Mouse (Mus musculus) hindbrain, embryonic 12.5 days (tissue): ENCODE results near the gene Prkcd. TPM values are rescaled to one million over a fixed set of nuclear protein-coding genes. Genes with fewer than 3 reads are reported as not detected.
"Not testable (repeated sequence)": the region's sequence is repeated elsewhere in the genome, so short reads cannot be mapped to it uniquely, and the experiment has no call there.

Experiments used
- ATAC-seq: fragments of 200-750 bp; cut with Nextera tagmentation; 2 replicates; pipeline ENCODE4 v1.8.0; 2017; ENCODE audit warnings: moderate TSS enrichment; ENCODE audit not compliant: low FRiP score
- H3K27ac ChIP-seq: fragments of 300-500 bp; sonication (generic); 2 replicates; pipeline ENCODE4 v1.5.1; 2016; ENCODE audit warnings: mild to moderate bottlenecking
- H3K27me3 ChIP-seq: fragments of 300-500 bp; sonication (generic); 2 replicates; pipeline ENCODE4 v1.6.1; 2016; ENCODE audit warnings: mild to moderate bottlenecking
- H3K36me3 ChIP-seq: fragments of 300-500 bp; sonication (generic); 2 replicates; pipeline ENCODE4 v1.6.1; 2016; ENCODE audit warnings: mild to moderate bottlenecking
- H3K4me1 ChIP-seq: fragments of 300-500 bp; sonication (generic); 2 replicates; pipeline ENCODE4 v1.6.1; 2016
- H3K4me2 ChIP-seq: fragments of 300-500 bp; sonication (generic); replicated peaks from 2 replicates; pipeline ENCODE4 v1.6.1; 2016; ENCODE audit warnings: mild to moderate bottlenecking
- H3K4me3 ChIP-seq: fragments of 300-500 bp; sonication (generic); 2 replicates; pipeline ENCODE4 v1.5.1; 2016; ENCODE audit warnings: mild to moderate bottlenecking
- H3K9ac ChIP-seq: fragments of 300-500 bp; sonication (generic); 2 replicates; pipeline ENCODE4 v1.6.1; 2016; ENCODE audit warnings: mild to moderate bottlenecking, moderate library complexity
- H3K9me3 ChIP-seq: fragments of 300-500 bp; sonication (generic); replicated peaks from 2 replicates; pipeline ENCODE4 v1.6.1; 2016; ENCODE audit warnings: mild to moderate bottlenecking
- WGBS: fragments of 180-500 bp; shearing (Covaris S2); methylation state at CpG from one replicate; pipeline ENCODE4 v1.1.7; 2016; 5-methylcytosine and 5-hydroxymethylcytosine counted together
- polyA plus RNA-seq: library from polyadenylated mRNA; unstranded; fragments of >200 nt; fragmentation: Nextera tagmentation; extraction: Ambion mirVana; gene quantifications from 2 replicates; pipeline ENCODE4 v1.2.1, GENCODE M21; 2016

Gene Prkcd
- polyA plus RNA-seq, 1 experiment from 2014 or later: 44.2 TPM

- no peak for ATAC-seq
- no peaks in the 10 kb centered on the region for H3K9me3 ChIP-seq
- H3K27me3 ChIP-seq: no peaks in the 10 kb centered on the region
- H3K4me2 ChIP-seq: no peak overlapping the region
- H3K36me3 ChIP-seq: peaks cover 17% of the 10 kb centered on the region
- no peak overlapping the region for H3K27ac ChIP-seq
- peaks cover 5% of the 10 kb centered on the region for H3K4me1 ChIP-seq
- no peak overlapping the region for H3K4me3 ChIP-seq
- H3K9ac ChIP-seq: no peak overlapping the region
- 74% methylated on average over 5 of the region's 5 CpGs for WGBS
These were observed 46.8 kb downstream of the Prkcd start for GRCm38 (mm10) chr14:30579180-30579579.

GRCm38 (mm10) chr14:30577303-30578062 lies 48.5 kb downstream of the Prkcd start:
- H3K27ac ChIP-seq, H3K4me3 ChIP-seq, H3K4me2 ChIP-seq, H3K9ac ChIP-seq, H3K9me3 ChIP-seq, H3K27me3 ChIP-seq, ATAC-seq, H3K4me1 ChIP-seq: not testable (repeated sequence)
- 46% methylated on average over 10 of the region's 12 CpGs for WGBS
- H3K36me3 ChIP-seq: peaks cover 32% of the 10 kb centered on the region

- peaks cover 45% of the 10 kb centered on the region for H3K36me3 ChIP-seq
- peaks cover 4% of the 10 kb centered on the region; the same call in 1 of the 2 replicates for H3K4me1 ChIP-seq
- ATAC-seq: no peak
- no peaks in the 10 kb centered on the region for H3K27me3 ChIP-seq
- no peaks in the 10 kb centered on the region for H3K9me3 ChIP-seq
- no peak overlapping the region for H3K4me3 ChIP-seq
- H3K4me2 ChIP-seq: no peak overlapping the region
- H3K27ac ChIP-seq: no peak overlapping the region
- H3K9ac ChIP-seq: no peak overlapping the region
- WGBS: 87% methylated on average over 5 of the region's 5 CpGs
These were observed 49.8 kb downstream of the Prkcd start for GRCm38 (mm10) chr14:30576260-30576659.

- Histone ChIP-seq H3K4me3 (no peak overlapping the region), H3K9ac (no peak overlapping the region), H3K9me3 (no peaks in the 10 kb centered on the region), H3K4me1 (peaks cover 4% of the 10 kb centered on the region; the same call in 1 of the 2 replicates), H3K4me2 (no peak overlapping the region), H3K27ac (no peak overlapping the region), H3K36me3 (peaks cover 49% of the 10 kb centered on the region), H3K27me3 (no peaks in the 10 kb centered on the region)
- no peak for ATAC-seq
- 77% methylated on average over 7 of the region's 7 CpGs for WGBS
These were observed 50.2 kb downstream of the Prkcd start for GRCm38 (mm10) chr14:30575791-30576190.

- no peak overlapping the region for H3K4me3 ChIP-seq
- no peak overlapping the region for H3K4me2 ChIP-seq
- 75% methylated on average over 6 of the region's 6 CpGs for WGBS
- ATAC-seq: no peak; the same call in 1 of the 2 replicates
- no peaks in the 10 kb centered on the region for H3K27me3 ChIP-seq
- H3K27ac ChIP-seq: no peak overlapping the region
- H3K36me3 ChIP-seq: peaks cover 65% of the 10 kb centered on the region
- H3K4me1 ChIP-seq: no peaks in the 10 kb centered on the region
- H3K9ac ChIP-seq: no peak overlapping the region
- no peaks in the 10 kb centered on the region for H3K9me3 ChIP-seq
These were observed 51.9 kb downstream of the Prkcd start for GRCm38 (mm10) chr14:30573983-30574584.

GRCm38 (mm10) chr14:30573235-30573634 lies 52.8 kb downstream of the Prkcd start:
- Histone ChIP-seq H3K4me1 (no peaks in the 10 kb centered on the region), H3K27ac (no peak overlapping the region), H3K36me3 (peaks cover 73% of the 10 kb centered on the region), H3K4me2 (no peak overlapping the region), H3K9me3 (no peaks in the 10 kb centered on the region), H3K27me3 (no peaks in the 10 kb centered on the region), H3K4me3 (no peak overlapping the region), H3K9ac (no peak overlapping the region)
- WGBS: 77% methylated on average over 8 of the region's 8 CpGs
- ATAC-seq: no peak

- Histone ChIP-seq H3K27me3 (no peaks in the 10 kb centered on the region), H3K4me2 (no peak overlapping the region), H3K36me3 (peaks cover 83% of the 10 kb centered on the region), H3K9me3 (no peaks in the 10 kb centered on the region), H3K9ac (no peak overlapping the region), H3K4me1 (no peaks in the 10 kb centered on the region), H3K27ac (no peak overlapping the region), H3K4me3 (no peak overlapping the region)
- WGBS: 91% methylated on average over 10 of the region's 10 CpGs
- ATAC-seq: no peak
These were observed 53.8 kb downstream of the Prkcd start for GRCm38 (mm10) chr14:30572253-30572652.

- WGBS: 90% methylated on average over 9 of the region's 9 CpGs
- no peak overlapping the region for H3K27ac ChIP-seq
- H3K9me3 ChIP-seq: no peaks in the 10 kb centered on the region
- ATAC-seq: no peak
- H3K4me2 ChIP-seq: no peak overlapping the region
- peaks cover 94% of the 10 kb centered on the region for H3K36me3 ChIP-seq
- no peaks in the 10 kb centered on the region for H3K4me1 ChIP-seq
- no peak overlapping the region for H3K9ac ChIP-seq
- H3K4me3 ChIP-seq: no peak overlapping the region
- no peaks in the 10 kb centered on the region for H3K27me3 ChIP-seq
These were observed 55.7 kb downstream of the Prkcd start for GRCm38 (mm10) chr14:30570303-30570702.

- Histone ChIP-seq H3K4me3 (no peak overlapping the region), H3K27ac (no peak overlapping the region), H3K9me3 (no peaks in the 10 kb centered on the region), H3K4me2 (no peak overlapping the region), H3K4me1 (no peaks in the 10 kb centered on the region), H3K27me3 (no peaks in the 10 kb centered on the region), H3K9ac (no peak overlapping the region), H3K36me3 (peaks cover 96% of the 10 kb centered on the region)
- no peak for ATAC-seq
- WGBS: 93% methylated on average over 9 of the region's 9 CpGs
These were observed 58.0 kb downstream of the Prkcd start for GRCm38 (mm10) chr14:30568016-30568415.

- Histone ChIP-seq H3K4me1 (no peaks in the 10 kb centered on the region; the same call in 1 of the 2 replicates), H3K27me3 (no peaks in the 10 kb centered on the region), H3K36me3 (peaks cover 87% of the 10 kb centered on the region), H3K9ac (no peak overlapping the region), H3K9me3 (no peaks in the 10 kb centered on the region), H3K4me3 (no peak overlapping the region), H3K27ac (no peak overlapping the region), H3K4me2 (no peak overlapping the region)
- 96% methylated on average over 6 of the region's 6 CpGs for WGBS
- no peak for ATAC-seq
These were observed 59.7 kb downstream of the Prkcd start for GRCm38 (mm10) chr14:30566317-30566716.

- no peak overlapping the region for H3K27ac ChIP-seq
These were observed 61.6 kb downstream of the Prkcd start for GRCm38 (mm10) chr14:30564451-30564850.

GRCm38 (mm10) chr14:30562343-30562742 lies 63.7 kb downstream of the Prkcd start:
- H3K4me1 ChIP-seq: no peaks in the 10 kb centered on the region; the same call in 1 of the 2 replicates
- peaks cover 81% of the 10 kb centered on the region for H3K36me3 ChIP-seq
- no peak overlapping the region for H3K4me3 ChIP-seq
- H3K27me3 ChIP-seq: no peaks in the 10 kb centered on the region
- no peak overlapping the region for H3K27ac ChIP-seq
- no peak overlapping the region for H3K4me2 ChIP-seq
- H3K9me3 ChIP-seq: no peaks in the 10 kb centered on the region
- no peak overlapping the region for H3K9ac ChIP-seq
- ATAC-seq: no peak

More at GRCm38 (mm10) chr14:30564451-30564850, 61.6 kb downstream of the Prkcd start:
- Histone ChIP-seq H3K4me1 (no peaks in the 10 kb centered on the region; the same call in 1 of the 2 replicates), H3K4me3 (no peak overlapping the region), H3K36me3 (peaks cover 88% of the 10 kb centered on the region), H3K9ac (no peak overlapping the region), H3K9me3 (no peaks in the 10 kb centered on the region), H3K27me3 (no peaks in the 10 kb centered on the region), H3K4me2 (no peak overlapping the region)
- WGBS: 92% methylated on average over 2 of the region's 2 CpGs
- no peak for ATAC-seq
